Mouse (Mus musculus): Measurements from ENCODE around the gene Fkbp8.
A peak's percentile ranks its signal among the peaks of the same experiment; 100 is the strongest.

Fkbp8 gene

DNA sequence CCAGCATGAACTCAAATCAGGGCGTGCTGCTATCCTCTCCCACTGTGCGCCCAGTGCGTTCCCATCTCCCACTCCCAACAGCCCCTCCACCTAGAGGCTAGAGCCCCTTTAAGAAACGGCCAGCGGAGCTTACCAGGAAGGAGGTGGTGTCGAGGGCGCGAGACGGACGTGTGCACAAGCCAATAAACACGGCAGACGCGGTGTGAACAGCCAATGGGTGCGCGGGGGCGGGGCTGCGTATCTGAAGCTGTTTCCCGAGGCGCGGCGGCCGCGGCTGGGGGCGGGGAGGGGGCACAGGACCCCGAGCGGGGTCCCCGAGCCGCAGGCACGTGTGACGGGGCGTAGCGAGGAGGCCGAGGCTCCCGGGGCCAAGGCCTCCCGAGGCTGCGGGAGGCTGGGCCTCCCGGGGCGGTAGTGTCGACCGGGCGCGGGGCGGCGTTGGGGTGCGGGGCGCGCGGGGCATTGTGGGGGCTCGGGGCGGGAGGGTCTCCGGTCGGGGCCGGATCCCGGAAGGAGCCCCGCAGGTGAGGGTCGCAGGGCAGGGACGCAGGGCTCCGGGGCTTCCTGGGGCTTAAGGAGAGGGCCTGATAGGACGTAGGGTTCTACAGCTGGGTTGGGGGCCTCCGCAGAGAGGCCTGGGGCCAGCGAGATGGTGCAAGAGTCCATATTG, at the start of gene Fkbp8, which contains the start of gene Kxd1:
Gene Fkbp8, plus strand, starts transcription at position 213 of the 670 bp plus-strand sequence.
Gene Kxd1, minus strand, starts transcription at position 445 of the 670 bp plus-strand sequence.
- peak; percentile 85 for ATAC-seq (ENCODE audit: insufficient number of reproducible peaks, low FRiP score, low TSS enrichment)

DNA sequence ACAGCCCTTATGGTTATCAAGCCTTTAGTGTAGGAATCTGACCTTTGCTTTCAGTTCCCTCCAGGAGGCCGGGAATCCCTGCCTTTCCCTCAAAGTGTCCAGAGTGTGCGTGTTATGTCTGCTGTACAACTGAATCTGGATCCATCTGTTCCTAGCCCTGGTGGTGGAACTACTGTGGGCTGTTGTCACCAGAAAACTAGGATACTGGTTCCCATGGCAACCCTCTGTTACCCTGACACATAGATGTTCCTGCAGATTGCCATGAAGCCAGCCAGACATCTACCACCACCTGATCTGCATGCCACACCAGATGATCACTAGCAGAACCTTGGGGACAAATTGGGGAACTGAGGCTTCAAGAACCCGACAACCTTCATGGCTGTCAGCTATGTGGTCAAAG, 45.6 kb upstream of the Fkbp8 start:
- no peak for ATAC-seq (ENCODE audit: insufficient number of reproducible peaks, low FRiP score, low TSS enrichment)

DNA sequence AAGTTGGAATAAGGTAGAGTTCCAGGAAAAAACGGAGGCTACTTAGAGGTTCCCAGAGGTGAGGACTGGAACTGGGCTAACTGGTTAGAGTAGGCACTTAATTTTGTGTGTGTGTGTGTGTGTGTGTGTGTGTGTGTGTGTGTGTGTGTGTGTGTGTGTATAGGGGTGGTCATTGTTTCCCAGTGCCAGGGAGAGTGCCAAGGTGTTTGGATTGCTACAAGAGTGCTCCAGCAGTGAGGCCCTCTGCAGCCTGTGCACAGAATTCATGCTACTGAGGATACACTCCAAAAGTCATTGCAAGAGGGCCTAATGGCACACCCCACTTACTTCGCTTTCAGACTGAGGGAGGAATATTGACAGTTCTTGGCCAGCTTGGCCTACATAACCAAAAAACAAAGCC, 44.6 kb upstream of the Fkbp8 start:
- no peak for ATAC-seq (ENCODE audit: insufficient number of reproducible peaks, low FRiP score, low TSS enrichment)

DNA sequence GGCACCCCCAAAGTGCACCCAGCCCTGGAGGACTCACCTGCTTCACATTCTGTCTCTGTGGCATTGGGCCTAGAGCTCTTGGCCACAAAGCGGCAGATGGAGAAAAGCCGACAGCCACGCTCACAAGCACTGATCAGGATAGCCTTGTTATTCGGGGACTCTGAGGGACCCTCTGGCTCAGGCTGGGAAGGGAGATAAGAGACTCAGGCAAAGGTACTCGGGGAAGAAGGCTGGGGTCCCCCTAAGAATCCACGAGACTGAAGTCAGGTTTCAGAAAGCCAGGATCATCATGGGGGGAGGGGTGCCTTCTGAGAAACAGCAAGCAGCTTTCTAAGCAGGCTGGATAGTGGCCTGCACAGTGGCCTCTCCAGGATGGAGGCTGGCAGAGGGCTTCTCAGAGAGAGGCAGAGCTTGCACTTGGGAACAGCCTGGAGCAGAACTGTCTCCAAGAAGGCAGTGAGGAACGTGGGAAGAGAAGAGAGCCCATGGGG, 41.3 kb upstream of the Fkbp8 start:
- ATAC-seq (ENCODE audit: insufficient number of reproducible peaks, low FRiP score, low TSS enrichment): peak; percentile 29

DNA sequence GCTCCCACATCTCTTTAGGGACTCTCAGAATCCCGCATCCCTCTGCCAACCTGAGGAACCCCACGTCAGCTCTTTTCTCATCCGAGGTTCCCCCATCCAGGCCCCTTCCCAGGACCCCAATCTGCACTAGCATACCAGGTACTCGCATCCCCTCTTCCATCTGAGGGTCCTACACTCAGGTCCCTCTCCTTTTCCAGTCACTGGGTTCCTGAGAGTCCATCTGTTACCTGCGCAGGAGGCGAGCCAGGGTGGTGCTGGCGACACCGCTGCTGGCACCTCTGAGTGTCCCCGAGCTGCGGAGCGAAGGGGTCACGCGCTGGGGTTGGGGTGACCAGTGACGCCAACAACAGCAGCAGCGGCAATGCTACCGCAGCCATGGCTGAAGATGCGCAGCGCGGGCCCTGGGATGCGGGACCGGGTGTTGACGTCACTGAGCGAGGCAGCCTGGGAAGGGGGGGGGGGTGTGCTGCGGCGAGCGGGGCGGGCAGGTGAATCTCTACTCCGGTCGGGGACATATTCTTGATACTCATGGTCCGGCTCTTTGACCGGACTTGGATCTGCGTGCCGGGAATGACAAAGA, 40.5 kb upstream of the Fkbp8 start, which contains the start of gene Tmem59l:
Gene Tmem59l, minus strand, starts transcription at position 418 of the 580 bp plus-strand sequence.
- peak; percentile 59; the same call in 1 of the 2 replicates for ATAC-seq (ENCODE audit: insufficient number of reproducible peaks, low FRiP score, low TSS enrichment)

DNA sequence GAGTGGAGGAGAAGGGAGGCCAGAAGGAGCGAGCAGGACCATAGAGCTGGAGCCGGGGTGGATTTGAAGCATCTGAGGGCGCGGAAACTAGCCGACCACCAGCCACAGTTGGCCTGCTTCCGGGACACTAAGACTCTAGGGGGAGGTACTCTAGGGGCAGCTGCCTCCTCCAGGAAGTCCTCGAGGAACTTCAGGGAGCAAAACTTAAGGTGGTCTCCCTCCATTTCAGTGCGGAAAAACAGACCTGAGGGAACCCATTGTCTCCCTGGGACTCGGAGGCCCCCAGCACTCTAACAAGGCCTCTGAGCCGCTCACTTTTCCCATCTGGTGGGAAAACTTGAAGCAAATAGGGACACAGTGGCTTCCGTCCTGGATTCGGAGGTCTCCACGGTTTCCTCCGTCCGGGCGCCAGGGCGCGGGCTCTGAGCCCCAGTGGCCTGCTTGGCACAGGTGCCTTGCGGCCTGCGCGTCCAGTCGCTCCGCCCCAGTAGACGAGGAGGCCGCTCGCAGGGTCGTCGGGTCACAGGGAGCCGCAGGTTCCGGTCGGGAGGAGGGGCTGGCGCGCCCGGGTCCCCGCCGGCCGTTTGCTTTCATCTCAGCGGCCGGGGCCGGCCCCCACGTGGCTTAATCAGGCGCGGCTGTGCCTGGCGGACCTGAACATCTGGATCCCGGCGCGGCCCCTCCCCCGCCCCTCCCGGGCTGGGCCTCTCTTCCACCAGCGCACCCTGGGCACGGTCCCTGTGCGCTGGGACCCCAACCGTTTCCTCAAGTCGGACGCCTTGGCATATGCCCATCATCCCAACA, 39.3 kb upstream of the Fkbp8 start:
- no peak for ATAC-seq (ENCODE audit: insufficient number of reproducible peaks, low FRiP score, low TSS enrichment)

DNA sequence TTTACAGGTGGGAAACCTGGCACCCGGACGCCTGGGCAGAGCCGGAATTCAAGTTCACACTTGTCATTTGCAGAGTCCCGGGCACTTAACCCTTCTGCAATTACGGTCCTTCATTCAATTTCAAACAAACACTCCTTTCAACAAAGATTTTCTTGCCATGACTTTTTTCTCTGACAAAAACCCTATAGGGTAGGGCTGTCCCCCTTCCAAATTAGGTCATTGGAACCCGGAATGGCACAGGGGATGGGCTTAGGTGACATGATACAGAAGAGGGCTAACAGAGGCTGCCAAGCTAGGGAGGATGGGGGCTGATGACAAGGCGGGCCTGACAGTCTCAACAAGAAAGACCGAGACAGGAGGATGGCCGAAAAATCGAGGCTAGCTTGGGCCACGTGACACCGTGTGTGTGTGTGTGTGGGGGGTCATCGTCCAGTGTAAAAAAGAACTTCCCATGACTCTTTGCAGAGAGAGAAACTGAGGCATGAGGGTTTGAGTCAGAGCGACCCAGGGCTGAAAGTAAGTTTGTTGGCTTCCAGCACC, 38.5 kb upstream of the Fkbp8 start:
- no peak for ATAC-seq (ENCODE audit: insufficient number of reproducible peaks, low FRiP score, low TSS enrichment)

DNA sequence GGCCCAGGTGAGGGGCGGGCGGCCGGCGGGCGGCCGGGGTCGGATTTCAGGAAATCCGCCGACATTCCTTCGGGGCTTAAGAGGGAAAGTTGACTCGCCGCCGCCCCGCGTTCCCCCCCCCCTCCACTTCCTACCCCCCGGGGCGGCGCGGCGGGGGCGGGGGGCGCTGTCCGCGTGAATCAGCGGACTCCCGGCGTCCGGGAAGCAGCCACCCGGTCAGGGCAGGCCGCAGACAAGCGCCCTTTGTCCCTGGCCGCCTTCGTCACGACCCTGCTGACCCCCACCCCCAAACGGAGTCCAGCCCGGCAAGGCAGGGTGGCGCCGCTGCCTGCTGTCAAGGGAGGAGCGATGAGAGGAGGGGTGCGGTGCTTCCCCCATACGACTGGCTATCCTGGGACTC, 37.9 kb upstream of the Fkbp8 start:
- ATAC-seq (ENCODE audit: insufficient number of reproducible peaks, low FRiP score, low TSS enrichment): no peak

DNA sequence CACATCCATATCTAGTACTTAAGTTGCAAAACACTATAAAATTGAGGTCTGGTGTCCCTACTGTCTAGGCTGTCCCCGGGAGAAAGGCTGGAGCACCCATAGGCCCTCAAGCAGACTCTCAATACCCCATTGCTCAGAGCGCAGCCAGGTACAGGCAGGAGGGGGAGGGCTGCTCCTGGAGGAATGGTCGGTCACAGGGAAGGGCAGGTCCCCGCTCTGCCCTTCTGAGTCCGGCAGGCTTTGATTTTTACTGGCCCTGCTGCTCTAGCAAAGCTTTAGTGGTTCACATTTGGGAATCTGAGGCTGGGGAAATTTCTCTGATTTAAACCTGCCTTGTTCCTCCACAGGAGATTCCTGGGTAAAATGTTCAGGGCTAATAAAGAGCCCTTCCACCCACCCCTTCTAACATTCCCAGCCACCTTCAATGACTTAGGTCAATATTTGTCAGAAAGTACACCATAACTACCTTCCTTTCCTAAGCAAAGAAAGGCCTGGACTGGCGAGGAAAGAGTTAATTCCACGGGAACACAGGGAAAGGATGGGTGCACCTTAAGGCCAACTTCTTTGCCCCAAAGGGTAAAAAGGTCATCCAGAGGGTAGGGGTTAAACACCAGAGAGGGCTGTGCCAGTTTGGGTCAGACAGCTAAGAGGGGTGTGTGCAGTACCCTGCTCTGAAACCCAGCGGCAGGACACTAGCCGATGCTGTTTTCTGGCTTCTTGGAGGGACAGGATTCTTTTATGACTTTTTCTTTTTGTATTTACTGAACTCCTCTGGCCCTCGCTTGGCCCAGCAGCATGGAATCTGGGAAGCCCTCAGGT, 37.3 kb upstream of the Fkbp8 start:
- ATAC-seq (ENCODE audit: insufficient number of reproducible peaks, low FRiP score, low TSS enrichment): no peak

DNA sequence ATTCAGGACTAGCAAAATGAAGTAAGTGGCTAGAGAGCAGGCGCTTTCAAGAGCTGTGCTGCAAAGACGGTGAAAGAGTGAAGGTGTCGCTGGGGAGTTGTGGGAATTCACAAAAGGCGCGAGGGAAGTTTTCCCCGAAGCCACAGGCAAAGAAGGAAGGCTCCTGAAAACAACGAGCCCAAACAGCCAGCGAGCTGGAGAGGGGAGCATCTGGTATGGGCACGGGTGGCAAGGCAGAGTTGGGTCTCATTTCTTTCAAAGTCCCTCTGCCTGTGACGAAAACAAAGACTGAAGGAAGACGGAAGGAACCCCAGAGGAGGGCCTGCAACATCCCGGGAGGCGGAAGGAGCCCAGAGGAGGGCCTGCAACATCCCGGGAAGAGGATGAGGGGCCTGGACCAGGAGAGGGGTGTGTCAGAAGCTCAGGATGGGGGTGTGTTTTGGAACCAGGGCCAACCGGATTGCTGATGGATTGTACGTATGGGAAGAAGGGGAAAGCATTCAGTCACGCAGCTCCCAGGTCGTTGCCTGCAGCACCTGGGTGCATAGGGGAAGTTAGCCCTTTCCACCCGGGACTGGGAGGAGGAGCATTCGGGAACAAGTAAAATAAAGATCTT, 36.5 kb upstream of the Fkbp8 start:
- ATAC-seq (ENCODE audit: insufficient number of reproducible peaks, low FRiP score, low TSS enrichment): no peak

DNA sequence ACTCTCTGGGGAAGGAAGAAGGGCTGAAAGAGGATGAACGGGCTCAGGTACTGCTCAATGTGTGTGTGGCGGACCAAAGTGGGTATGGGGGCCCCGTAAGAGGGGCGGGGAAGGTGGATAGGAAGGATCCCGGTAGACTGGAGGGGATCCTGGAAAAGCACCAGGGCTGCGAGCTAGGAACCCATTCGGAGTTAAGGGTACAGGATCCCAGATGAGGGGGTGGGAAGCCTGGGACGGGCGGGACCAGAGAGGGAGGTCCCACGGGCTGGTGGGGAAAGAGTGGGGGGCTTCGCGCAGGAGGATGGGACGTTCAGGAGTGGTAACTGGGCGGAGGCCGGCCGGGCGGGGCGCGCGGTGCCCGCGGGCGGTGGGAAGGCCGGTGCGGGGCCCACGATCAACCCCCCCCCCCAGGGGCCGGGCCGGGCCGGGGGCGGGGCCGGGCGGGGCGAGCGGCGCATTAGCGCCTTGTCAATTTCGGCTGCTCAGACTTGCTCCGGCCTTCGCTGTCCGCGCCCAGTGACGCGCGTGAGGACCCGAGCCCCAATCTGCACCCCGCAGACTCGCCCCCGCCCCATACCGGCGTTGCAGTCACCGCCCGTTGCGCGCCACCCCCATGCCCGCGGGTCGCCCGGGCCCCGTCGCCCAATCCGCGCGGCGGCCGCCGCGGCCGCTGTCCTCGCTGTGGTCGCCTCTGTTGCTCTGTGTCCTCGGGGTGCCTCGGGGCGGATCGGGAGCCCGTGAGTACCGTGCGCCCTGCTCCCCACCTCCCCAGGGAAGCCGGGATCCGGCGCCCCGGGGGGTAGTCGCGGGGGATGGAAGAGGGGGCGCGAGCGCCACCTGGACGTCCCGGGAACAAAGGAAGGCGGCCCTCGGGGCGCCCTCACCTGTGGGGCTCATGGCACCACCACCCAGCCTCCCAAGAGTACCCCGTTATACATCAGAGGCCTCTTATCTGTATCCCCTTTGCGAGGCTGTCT, 34.6 kb upstream of the Fkbp8 start, which contains the start of gene Crlf1:
Gene Crlf1, plus strand, starts transcription at position 495 of the 977 bp plus-strand sequence.
- no peak for ATAC-seq (ENCODE audit: insufficient number of reproducible peaks, low FRiP score, low TSS enrichment)

DNA sequence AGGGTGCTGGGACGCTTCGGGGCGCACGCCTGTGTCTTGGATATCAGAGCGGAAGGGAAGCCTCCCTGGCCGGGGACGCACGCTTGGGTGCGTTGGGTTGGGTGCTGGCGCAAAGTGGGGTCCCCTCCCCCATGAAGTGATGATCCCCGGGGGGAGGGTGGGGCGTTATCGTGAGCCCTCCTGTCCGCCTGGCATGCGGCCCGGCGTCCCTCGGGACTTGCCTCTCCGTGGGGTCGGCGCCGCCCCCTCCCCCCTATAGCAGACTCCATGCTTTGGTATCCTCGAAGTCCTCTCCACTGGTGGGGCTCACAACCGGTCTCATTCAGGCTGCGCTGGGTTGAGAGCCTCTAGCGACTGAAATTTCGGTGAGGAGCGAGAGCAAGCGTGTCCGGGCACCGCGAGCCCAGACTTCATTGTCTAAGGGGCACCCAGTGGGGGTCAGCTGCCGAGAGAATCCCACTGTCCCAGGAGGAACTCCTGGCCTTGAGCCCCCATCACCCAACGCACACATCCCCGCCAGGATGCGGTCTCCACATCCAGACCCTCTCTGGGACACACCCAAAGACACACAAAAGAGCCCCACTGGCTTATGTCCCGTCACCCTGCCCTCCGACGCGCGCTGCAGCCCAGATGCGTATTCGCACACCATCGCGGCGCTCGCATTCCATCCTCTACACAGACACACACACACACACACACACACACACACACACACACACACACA, 33.7 kb upstream of the Fkbp8 start:
- ATAC-seq (ENCODE audit: insufficient number of reproducible peaks, low FRiP score, low TSS enrichment): no peak

DNA sequence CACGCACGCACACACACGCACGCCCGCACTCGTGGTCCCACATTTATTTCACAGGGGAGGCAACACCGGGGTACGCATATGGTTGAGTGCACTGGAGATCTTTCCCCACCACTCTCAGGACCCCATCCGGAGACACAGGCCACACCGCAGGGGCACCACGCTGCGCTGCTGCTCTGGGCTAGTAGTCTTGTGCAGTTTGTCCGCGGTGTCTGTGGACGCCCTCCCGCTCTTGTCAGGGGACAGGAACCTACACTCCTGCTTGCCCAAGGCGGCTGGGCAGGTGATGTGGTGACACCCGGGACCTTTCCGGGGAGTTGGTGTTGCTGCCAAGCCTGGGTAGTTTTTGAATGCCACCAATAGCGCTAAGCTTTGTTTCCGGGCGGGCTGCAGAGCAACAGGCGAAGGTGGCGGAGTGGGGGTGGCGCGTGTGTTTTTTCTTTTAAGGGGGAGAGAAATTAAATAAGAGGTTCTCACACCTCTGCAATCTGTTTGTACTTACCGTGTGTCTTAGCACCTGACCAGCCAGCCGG, 33.0 kb upstream of the Fkbp8 start:
- ATAC-seq (ENCODE audit: insufficient number of reproducible peaks, low FRiP score, low TSS enrichment): no peak

DNA sequence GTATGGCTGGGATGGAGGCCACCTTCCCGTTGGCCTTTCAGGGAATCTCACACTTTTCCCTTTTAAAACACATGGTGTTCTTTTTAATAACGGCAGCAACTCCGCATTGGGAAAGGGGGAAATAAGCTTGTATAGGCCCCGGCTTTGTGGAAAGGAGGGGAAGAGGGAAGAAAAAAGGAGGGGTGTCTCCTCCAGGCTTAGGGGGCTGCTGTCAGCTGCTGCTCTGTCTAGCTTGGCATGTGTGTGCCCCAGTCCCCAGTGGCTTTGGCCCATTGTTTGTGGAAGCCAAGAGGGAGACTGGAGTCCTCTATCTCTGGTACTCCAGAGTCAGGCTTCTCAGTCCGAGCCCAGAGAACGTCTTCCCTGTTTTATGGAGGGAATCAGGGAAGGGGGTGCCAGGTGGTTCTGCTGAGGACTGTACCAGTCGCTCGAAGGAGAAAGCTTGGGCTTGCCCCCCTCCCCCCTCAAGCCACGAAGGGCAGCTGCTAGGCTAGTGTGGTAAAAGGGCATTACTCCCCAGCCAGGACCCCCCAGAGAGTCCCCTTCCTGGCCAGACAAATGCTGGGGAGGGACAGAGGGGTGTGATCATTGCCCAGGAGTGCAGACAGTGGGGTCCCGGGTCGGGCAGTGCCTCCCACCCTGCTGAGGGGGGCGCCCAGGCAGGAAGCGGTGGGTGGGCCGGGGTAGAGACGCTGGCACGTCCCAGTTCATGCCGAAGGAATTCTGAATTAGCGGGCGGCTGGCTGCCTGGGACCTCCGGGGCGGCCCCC, 32.3 kb upstream of the Fkbp8 start:
- no peak for ATAC-seq (ENCODE audit: insufficient number of reproducible peaks, low FRiP score, low TSS enrichment)

DNA sequence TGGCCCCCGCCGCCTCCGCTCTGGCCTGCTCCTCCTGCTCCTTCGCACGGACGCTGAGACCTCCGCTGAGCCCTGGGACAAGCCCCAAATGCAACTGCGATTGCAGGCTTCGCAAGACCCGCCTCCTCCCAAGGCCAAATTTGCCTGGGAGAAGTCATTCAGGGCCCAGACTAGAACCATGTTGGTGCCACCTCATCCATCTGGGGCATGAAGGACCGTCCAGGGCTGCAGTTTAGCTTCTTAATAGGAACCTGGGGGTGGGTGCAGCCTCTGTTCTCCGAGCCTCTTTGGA, 31.8 kb upstream of the Fkbp8 start:
- no peak for ATAC-seq (ENCODE audit: insufficient number of reproducible peaks, low FRiP score, low TSS enrichment)

DNA sequence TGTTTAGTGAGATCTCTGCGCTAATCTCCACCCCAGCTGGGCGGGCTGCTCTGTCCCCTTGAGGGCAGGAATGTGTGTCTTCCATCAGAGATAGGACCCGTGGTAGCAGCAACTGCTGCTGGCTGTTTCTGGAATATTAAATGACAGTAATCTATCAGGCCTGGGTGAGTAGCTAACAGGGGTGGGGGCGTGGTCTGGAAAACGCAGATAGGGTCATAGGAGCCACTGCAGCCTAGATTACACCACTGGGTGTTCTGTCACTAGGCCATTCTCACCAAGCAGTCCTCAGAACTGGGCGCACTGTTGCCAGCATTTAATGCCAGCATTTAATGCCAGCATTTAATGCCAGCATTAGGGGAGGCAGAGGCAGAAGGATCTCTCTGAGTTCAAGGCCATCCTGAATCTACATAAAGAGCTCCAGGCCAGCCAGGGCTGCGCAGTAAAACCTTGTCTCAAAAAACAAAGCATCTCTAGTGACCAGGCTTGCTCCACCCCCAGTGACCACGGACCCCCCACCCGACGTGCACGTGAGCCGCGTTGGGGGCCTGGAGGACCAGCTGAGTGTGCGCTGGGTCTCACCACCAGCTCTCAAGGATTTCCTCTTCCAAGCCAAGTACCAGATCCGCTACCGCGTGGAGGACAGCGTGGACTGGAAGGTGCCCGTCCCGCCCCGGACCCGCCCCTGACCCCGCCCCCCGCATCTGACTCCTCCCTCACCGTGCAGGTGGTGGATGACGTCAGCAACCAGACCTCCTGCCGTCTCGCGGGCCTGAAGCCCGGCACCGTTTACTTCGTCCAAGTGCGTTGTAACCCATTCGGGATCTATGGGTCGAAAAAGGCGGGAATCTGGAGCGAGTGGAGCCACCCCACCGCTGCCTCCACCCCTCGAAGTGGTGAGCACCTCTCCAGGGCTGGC, 26.9 kb upstream of the Fkbp8 start:
- ATAC-seq (ENCODE audit: insufficient number of reproducible peaks, low FRiP score, low TSS enrichment): no peak
